Mouse (Mus musculus) liver, adult 2 months (tissue): ENCODE measurements around the gene Scn3b. TPM values are rescaled to one million over a fixed set of nuclear protein-coding genes. Genes with fewer than 3 reads are reported as not detected.

ENCODE experiments used
- DNase-seq: peaks from one replicate; pipeline ENCODE4 v3.0.0-alpha.2; 2011; ENCODE audit warnings: low read depth, low spot score; ENCODE audit errors: extremely low read depth
- H3K27ac ChIP-seq: fragments of 200-500 bp; replicated peaks from 2 replicates; pipeline ENCODE4 v1.5.1; 2012; ENCODE audit warnings: low read depth, mild to moderate bottlenecking, control low read depth, inconsistent platforms, low read length; ENCODE audit not compliant: insufficient read depth
- H3K27me3 ChIP-seq: fragments of 200-500 bp; 2 replicates; pipeline ENCODE4 v1.6.1; 2012; ENCODE audit warnings: mild to moderate bottlenecking, moderate library complexity, low read length, inconsistent platforms; ENCODE audit not compliant: control insufficient read depth, insufficient read depth
- H3K36me3 ChIP-seq: fragments of 200-500 bp; 2 replicates; pipeline ENCODE4 v1.6.1; 2012; ENCODE audit warnings: low read length, inconsistent platforms; ENCODE audit not compliant: control insufficient read depth, insufficient read depth
- H3K4me1 ChIP-seq: fragments of 200-500 bp; 2 replicates; pipeline ENCODE4 v1.6.1; 2011; ENCODE audit warnings: low read length; ENCODE audit not compliant: control insufficient read depth, insufficient read depth
- H3K4me3 ChIP-seq: fragments of 200-500 bp; 2 replicates; pipeline ENCODE4 v1.5.1; 2011; ENCODE audit warnings: low read depth, mild to moderate bottlenecking, control low read depth, low read length, moderate library complexity; ENCODE audit not compliant: insufficient read depth
- H3K79me2 ChIP-seq: fragments of 200-500 bp; 2 replicates; pipeline ENCODE4 v1.6.1; 2012; ENCODE audit warnings: inconsistent platforms, mild to moderate bottlenecking, low read length, moderate library complexity; ENCODE audit not compliant: control insufficient read depth, insufficient read depth
- H3K9ac ChIP-seq: fragments of 200-500 bp; 2 replicates; pipeline ENCODE4 v1.6.1; 2012; ENCODE audit warnings: low read depth, mild to moderate bottlenecking, control low read depth, inconsistent platforms, low read length
- CTCF ChIP-seq: fragments of 200-500 bp; IDR thresholded peaks from 2 replicates; pipeline ENCODE4 v1.5.1; 2011; ENCODE audit warnings: low read depth, low read length, control low read depth
- POLR2A ChIP-seq: fragments of 200-500 bp; IDR thresholded peaks from 2 replicates; pipeline ENCODE4 v1.6.1; 2011; ENCODE audit warnings: low read length, control low read depth; ENCODE audit not compliant: insufficient read depth; ENCODE audit errors: extremely low read depth
- WGBS: fragments of 180-500 bp; shearing (Covaris S2); methylation state at CpG from one replicate; pipeline ENCODE4 v1.1.7; 2018; 5-methylcytosine and 5-hydroxymethylcytosine counted together
- polyA plus RNA-seq: library from polyadenylated mRNA; depleted of rRNA; stranded (reverse); fragments of >200 nt; gene quantifications from 2 replicates; pipeline ENCODE4 v1.2.3, GENCODE M21; 2012
- total RNA-seq: library from RNA; depleted of rRNA; stranded (reverse); fragments of >200 nt; gene quantifications from 2 replicates; pipeline ENCODE4 v1.2.3, GENCODE M21; 2014

The Scn3b gene
- total and polyA plus RNA-seq, 2 experiments, result 0.09 TPM; not detected in 1

DNA sequence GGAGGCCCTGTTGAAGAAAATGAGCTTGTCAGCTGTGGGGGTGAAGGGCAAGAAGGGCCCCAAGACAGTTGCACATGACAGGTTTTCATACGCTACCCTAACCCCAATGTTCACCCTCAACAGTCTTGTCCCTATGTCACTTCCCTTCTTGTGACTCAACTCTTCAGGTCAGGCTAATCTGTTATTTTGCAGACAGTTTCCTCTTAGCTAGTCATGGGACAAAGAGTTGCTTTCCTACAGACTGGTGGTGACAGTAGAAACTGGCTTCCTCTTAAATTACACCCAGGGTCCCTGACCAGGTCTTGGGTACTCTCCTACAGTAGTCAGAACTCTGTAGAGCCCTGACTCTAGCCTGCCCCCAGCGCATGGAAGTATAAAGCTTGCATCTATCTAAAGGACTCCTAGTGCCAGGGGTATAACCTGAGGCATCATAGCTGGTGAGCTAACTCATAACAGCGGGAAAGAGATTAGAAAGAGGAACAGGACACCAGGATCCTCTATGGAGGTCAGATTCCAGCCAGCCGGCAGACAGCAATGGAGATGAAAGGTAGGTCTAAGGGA, 55.3 kb downstream of the Scn3b start:
- no peak overlapping the region for H3K9ac ChIP-seq
- H3K27ac ChIP-seq, result peak overlapping the region; percentile 44

DNA sequence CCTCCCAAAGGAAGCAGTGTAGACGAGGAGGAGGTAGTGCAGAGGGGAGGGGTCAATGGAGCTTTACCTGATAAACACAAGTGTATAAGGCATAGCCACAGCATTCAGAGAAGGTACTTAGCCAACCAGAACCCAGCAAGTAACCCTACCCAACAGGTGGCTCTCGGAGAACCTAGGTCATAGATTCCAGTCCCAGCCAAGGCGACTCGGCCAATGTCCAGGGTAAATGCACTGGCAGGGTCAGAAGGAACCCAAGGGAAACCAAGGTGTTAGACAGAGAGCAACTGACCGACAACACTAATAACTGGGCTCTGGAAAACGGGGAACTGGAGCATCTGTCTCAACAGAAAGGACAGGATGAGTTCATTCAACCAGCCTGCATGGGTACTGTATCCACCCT, 55.8 kb downstream of the Scn3b start:
- no peak for DNase-seq
- Histone ChIP-seq H3K4me3 (no peak overlapping the region), H3K4me1 (peaks cover 8% of the 10 kb centered on the region; the same call in 1 of the 2 replicates), H3K27me3 (no peaks in the 10 kb centered on the region), H3K36me3 (no peaks in the 10 kb centered on the region), H3K9ac (no peak overlapping the region), H3K27ac (peak overlapping the region; percentile 32; the same call in 1 of the 2 replicates), H3K79me2 (no peaks in the 10 kb centered on the region)
- 83% methylated on average over 6 of the region's 6 CpGs for WGBS
- TF ChIP-seq CTCF (no peak), POLR2A (no peak)

More for the DNA sequence above, 55.3 kb downstream of the Scn3b start:
- H3K27me3 ChIP-seq, result no peaks in the 10 kb centered on the region
- peak; percentile 42 for DNase-seq
- H3K79me2 ChIP-seq, result no peaks in the 10 kb centered on the region
- 59% methylated on average over 4 of the region's 4 CpGs for WGBS
- no peak for TF ChIP-seq CTCF
- no peak for TF ChIP-seq POLR2A
- H3K4me1 ChIP-seq, result peaks cover 8% of the 10 kb centered on the region; the same call in 1 of the 2 replicates
- no peak overlapping the region for H3K4me3 ChIP-seq
- no peaks in the 10 kb centered on the region for H3K36me3 ChIP-seq

DNA sequence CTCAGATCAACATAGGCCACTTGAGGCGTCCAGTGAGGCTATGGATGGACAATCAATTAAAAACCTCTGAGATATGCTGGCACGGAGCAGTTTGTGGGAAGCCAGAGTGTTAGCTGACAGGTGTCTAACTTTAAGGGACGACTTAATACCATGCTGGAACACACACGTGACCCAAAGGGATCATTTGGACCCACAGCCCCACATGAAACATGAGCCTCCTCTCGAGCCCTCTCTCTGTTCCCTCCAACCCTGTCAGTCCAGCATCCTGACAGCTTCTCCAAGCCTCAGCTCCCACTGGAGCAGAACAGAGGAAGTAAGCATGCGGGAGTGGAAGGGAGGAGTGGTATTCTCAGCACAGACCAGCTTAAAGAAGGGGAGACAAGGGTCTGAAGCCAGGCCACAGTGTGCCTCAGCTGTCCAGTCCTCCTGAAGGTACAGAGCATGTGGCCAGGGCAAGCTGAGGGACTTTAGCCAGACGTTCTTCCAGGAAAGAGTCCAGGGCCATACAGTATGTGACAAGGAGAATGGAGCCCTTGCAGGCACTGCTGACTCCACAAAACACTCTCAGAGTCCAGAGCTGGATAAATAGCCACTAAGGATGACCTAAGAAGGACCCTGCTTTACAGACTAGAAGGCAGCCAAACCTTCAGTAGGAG, 57.4 kb downstream of the Scn3b start:
- Histone ChIP-seq H3K9ac (no peak overlapping the region), H3K79me2 (no peaks in the 10 kb centered on the region), H3K4me1 (peaks cover 8% of the 10 kb centered on the region; the same call in 1 of the 2 replicates), H3K36me3 (no peaks in the 10 kb centered on the region), H3K4me3 (no peak overlapping the region), H3K27ac (no peak overlapping the region), H3K27me3 (no peaks in the 10 kb centered on the region)
- WGBS, result 62% methylated on average over 7 of the region's 7 CpGs
- TF ChIP-seq POLR2A (no peak), CTCF (no peak)
- DNase-seq, result no peak

GRCm38 (mm10) chr9:40330609-40331382, 61.8 kb downstream of the Scn3b start:
- H3K4me3 ChIP-seq, result no peak overlapping the region
- no peaks in the 10 kb centered on the region for H3K79me2 ChIP-seq
- H3K4me1 ChIP-seq, result no peaks in the 10 kb centered on the region
- TF ChIP-seq POLR2A (no peak), CTCF (peak; percentile 100)
- H3K27me3 ChIP-seq, result no peaks in the 10 kb centered on the region
- H3K9ac ChIP-seq, result no peak overlapping the region
- DNase-seq, result peak; percentile 85
- no peaks in the 10 kb centered on the region for H3K36me3 ChIP-seq
- WGBS, result 49% methylated on average over 19 of the region's 19 CpGs
- H3K27ac ChIP-seq, result no peak overlapping the region

DNA sequence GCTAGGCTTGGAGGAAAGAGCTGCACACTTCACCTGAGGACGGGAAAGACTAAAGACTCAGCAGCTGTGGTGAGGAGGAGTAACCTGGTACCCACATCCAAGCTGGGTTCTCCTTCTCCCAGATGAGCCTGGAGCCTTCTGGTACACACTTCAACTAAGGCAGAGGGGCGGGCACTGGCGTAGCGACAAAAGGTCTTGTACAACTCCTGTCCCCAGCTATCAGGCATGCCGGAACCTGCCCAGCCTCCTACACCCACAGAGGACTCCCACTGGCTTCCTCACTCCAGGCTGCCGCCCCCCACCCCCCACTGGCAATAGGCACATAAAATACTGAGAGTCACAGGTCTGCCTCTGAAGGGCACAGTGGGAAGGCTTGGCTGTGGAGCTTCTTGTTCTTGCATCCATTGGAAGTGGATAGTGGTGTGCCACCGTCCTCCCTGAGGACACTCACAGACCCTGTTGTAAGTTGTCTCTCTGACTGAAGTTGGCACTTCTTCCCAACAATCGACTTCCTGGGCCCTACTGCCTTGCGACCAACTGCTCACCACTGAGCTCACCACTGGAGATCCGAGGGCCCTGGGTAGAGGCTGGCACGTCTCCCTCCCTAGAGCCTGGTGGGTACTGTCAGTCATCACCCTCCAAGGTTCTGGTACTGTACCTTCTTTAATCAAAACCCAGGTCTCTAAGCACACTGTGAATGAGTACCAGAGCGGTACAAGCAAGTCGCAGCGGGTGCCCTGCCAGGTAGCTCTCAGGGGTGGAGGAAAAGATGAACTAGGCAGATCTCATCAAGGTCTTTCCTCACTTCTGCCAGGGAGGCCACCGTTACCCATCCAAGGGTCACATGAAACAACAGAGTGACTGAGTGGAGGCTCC, 62.6 kb downstream of the Scn3b start:
- Histone ChIP-seq H3K4me1 (no peaks in the 10 kb centered on the region), H3K4me3 (no peak overlapping the region), H3K79me2 (no peaks in the 10 kb centered on the region), H3K36me3 (no peaks in the 10 kb centered on the region), H3K9ac (no peak overlapping the region), H3K27ac (no peak overlapping the region), H3K27me3 (no peaks in the 10 kb centered on the region)
- no peak for TF ChIP-seq POLR2A
- no peak for TF ChIP-seq CTCF
- no peak for DNase-seq
- 93% methylated on average over 15 of the region's 15 CpGs for WGBS
